Mouse (Mus musculus) layer of hippocampus, adult 18-20 months (tissue): ENCODE measurements at regions not wholly inside any gene's neighbourhood (a gene's known extent, or its start where the extent isn't known, plus 50 kb on each side); places are given as distances from the start of the nearest gene placed in this dataset.
A peak's percentile ranks its signal among the peaks of the same experiment; 100 is the strongest.

Experiments
- DNase-seq, 2 experiments: peaks; one replicate each; pipeline ENCODE4 v3.0.0; 2022; ENCODE audit warnings: low spot score in 2 of 2

- DNase-seq: peak in 1 of 2 experiments; percentile 34
Observed at GRCm38 (mm10) chr15:15329796-15330195, 1398.8 kb upstream of the Cdh9 start.

GRCm38 (mm10) chr15:15331947-15332346 lies 1396.6 kb upstream of the Cdh9 start:
- no peak for DNase-seq

- no peak for DNase-seq
Observed at GRCm38 (mm10) chr15:15361841-15362240, 1366.7 kb upstream of the Cdh9 start.

- DNase-seq: no peak
Observed at GRCm38 (mm10) chr15:15392300-15393022, 1336.1 kb upstream of the Cdh9 start.
